Comparison of ENCODE assay signal across 24 mouse cellular contexts in the genomic region with DNA sequence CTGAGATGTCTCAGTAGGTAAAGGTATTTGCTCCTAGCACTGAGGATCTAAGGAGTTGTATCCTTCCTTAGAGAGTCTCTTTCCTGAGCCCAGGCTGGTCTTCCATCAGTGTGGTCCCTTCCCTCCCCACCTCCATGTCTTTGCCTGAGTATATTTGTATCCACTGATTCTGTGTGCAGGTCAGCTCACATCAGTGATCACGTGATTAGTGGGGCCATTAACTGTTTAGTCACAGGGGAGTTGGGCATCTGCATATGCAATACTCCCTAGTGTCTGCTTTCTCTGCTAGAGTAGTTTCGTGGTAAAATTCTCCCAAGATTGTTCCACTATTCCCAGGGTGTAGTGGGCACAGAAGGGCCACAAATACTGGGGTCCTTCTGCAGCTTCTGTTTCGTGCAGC. TPM values are rescaled to one million over a fixed set of nuclear protein-coding genes. Genes with fewer than 3 reads are reported as not detected.
A peak's percentile ranks its signal among the peaks of the same experiment; 100 is the strongest.
DNase-seq lines count a peak whose midpoint lies in the region; ATAC-seq and TF ChIP-seq lines count a peak whose summit lies in the region.
"Had no signal": no experiment of that assay in that cellular context is flagged by ENCODE, and none has a peak within 500 bp of the region (broad histone marks: within the 10 kb centered on the region; RNA-seq: fewer than 3 reads in every experiment).

No protein-coding gene starts in this region.

- TF ChIP-seq CTCF in kidney, adult 2 months (conservative IDR thresholded peaks at IDR 0.05; ENCODE audit: insufficient read depth, insufficient read length, low read depth, low read length) = no peak
- TF ChIP-seq CTCF in CH12.LX (conservative IDR thresholded peaks at IDR 0.05 in 1 of 2, IDR thresholded peaks at IDR 0.05 in 1 of 2; ENCODE audit: low read depth in 2 of 2, low read length in 2 of 2) = no peak

- dilution Hi-C loops in CH12.LX (cut with MboI; ENCODE audit: extremely low pct_ligation_motif_present, extremely low pct_unique_long_range_greater_than_20kb, low sequenced_read_pairs) = no loop called here

- H3K4me1 ChIP-seq in kidney, embryonic 15.5 days = no peaks in the 10 kb centered on the region
- no peaks in the 10 kb centered on the region for H3K4me1 ChIP-seq in kidney, adult 2 months (ENCODE audit: control insufficient read depth, insufficient read depth, low read length)
- no peaks in the 10 kb centered on the region for H3K4me1 ChIP-seq in neural tube, embryonic 11.5 days (ENCODE audit: control insufficient read depth, insufficient read depth, low read length)
- peaks cover 2 to 7% of the 10 kb centered on the region in 2 experiments; a peak in 2 of 4 replicates for H3K4me1 ChIP-seq in CH12.LX (ENCODE audit: control insufficient read depth in 1 of 2, insufficient read depth in 2 of 2)

- no peaks in the 10 kb centered on the region for H3K79me2 ChIP-seq in CH12.LX (replicated peaks; ENCODE audit: control insufficient read depth, extremely low read depth, insufficient read depth, poor library complexity, severe bottlenecking)

- no peak for TF ChIP-seq RAD21 in CH12.LX (IDR thresholded peaks at IDR 0.05; ENCODE audit: low read depth, low read length)

- DNase-seq in kidney, adult 2 months = no peak
- no peak for DNase-seq in neural tube, embryonic 11.5 days (ENCODE audit: low spot score)
- no peak for DNase-seq in neural tube, embryonic 10.5 days (ENCODE audit: extremely low spot score, low spot score)
- DNase-seq in CH12.LX (ENCODE audit: extremely low read depth) = peak; percentile 12
- DNase-seq in heart, adult 9 months (ENCODE audit: low spot score in 2 of 2) = no peak
- DNase-seq: adrenal gland, adult 2 months; adrenal gland, adult 8-10 months; adrenal gland, postnatal 10 days; adrenal gland, postnatal 14 days; adrenal gland, postnatal 25 days; adrenal gland, postnatal 36 days; B cell, adult 2 months; cerebellum, adult 11 months; cerebellum, adult 11-12 months; cerebellum, adult 18-20 months; cerebellum, adult 2 months had no signal

- TF ChIP-seq EP300 in CH12.LX (IDR thresholded peaks at IDR 0.05; ENCODE audit: low read length) = no peak

- in situ Hi-C loops in CH12.LX (cut with MboI; ENCODE audit: low pct_ligation_motif_present, low pct_unique_long_range_greater_than_20kb, low sequenced_read_pairs) = no loop called here

- no peaks in the 10 kb centered on the region for H3K27me3 ChIP-seq in kidney, embryonic 15.5 days
- H3K27me3 ChIP-seq in kidney, adult 2 months (replicated peaks; ENCODE audit: control insufficient read depth, insufficient read depth, low read length) = no peaks in the 10 kb centered on the region
- no peaks in the 10 kb centered on the region for H3K27me3 ChIP-seq in neural tube, embryonic 11.5 days (ENCODE audit: control insufficient read depth, insufficient read depth, low read length)
- H3K27me3 ChIP-seq in CH12.LX (replicated peaks) = no peaks in the 10 kb centered on the region
- H3K27me3 ChIP-seq: Patski had no signal

- no peak overlapping the region for H3K4me3 ChIP-seq in kidney, embryonic 15.5 days (replicated peaks)
- H3K4me3 ChIP-seq in kidney, adult 2 months (ENCODE audit: insufficient read depth, low read depth, low read length) = no peak overlapping the region
- no peak overlapping the region for H3K4me3 ChIP-seq in neural tube, embryonic 11.5 days (ENCODE audit: low read depth, low read length)
- no peak overlapping the region for H3K4me3 ChIP-seq in CH12.LX (replicated peaks in 1 of 3; ENCODE audit: low read depth in 2 of 3, low read length in 2 of 3, poor library complexity in 1 of 3)

- TF ChIP-seq POLR2A in kidney, adult 2 months (IDR thresholded peaks at IDR 0.05; ENCODE audit: low read depth, low read length) = no peak
- TF ChIP-seq POLR2A in CH12.LX (IDR thresholded peaks at IDR 0.05; ENCODE audit: low read depth, low read length) = no peak

- no peak overlapping the region for H3K4me2 ChIP-seq in kidney, embryonic 15.5 days
- no peak overlapping the region for H3K4me2 ChIP-seq in neural tube, embryonic 11.5 days (ENCODE audit: low read depth)
- 0 out of 2 replicates have a peak overlapping the region, but pooled peaks have one; percentile 39 for H3K4me2 ChIP-seq in CH12.LX (ENCODE audit: insufficient read depth, low read depth, poor library complexity, severe bottlenecking)

- no peaks in the 10 kb centered on the region for H3K36me3 ChIP-seq in kidney, embryonic 15.5 days
- H3K36me3 ChIP-seq in kidney, adult 2 months (ENCODE audit: control insufficient read depth, insufficient read depth, low read length) = no peaks in the 10 kb centered on the region
- H3K36me3 ChIP-seq in neural tube, embryonic 11.5 days (ENCODE audit: control insufficient read depth, insufficient read depth, low read length) = no peaks in the 10 kb centered on the region
- no peaks in the 10 kb centered on the region for H3K36me3 ChIP-seq in CH12.LX (replicated peaks in 1 of 2; ENCODE audit: control insufficient read depth in 1 of 2, insufficient read depth in 1 of 2, low read length in 1 of 2)
- H3K36me3 ChIP-seq: G1E had no signal

- no peak overlapping the region for H3K9ac ChIP-seq in kidney, embryonic 15.5 days
- H3K9ac ChIP-seq in neural tube, embryonic 11.5 days (ENCODE audit: low read length) = no peak overlapping the region
- no peak overlapping the region for H3K9ac ChIP-seq in CH12.LX (ENCODE audit: insufficient read depth, low read depth)

- H3K27ac ChIP-seq in kidney, embryonic 15.5 days = no peak overlapping the region
- H3K27ac ChIP-seq in kidney, adult 2 months (ENCODE audit: insufficient read depth, low read depth, low read length) = no peak overlapping the region
- H3K27ac ChIP-seq in neural tube, embryonic 11.5 days (ENCODE audit: low read depth, low read length) = no peak overlapping the region
- H3K27ac ChIP-seq in CH12.LX (ENCODE audit: insufficient read depth, low read depth) = no peak overlapping the region

- 58% methylated on average over 3 of the region's 3 CpGs for WGBS in kidney, embryonic 15.5 days
- 45% methylated on average over 3 of the region's 3 CpGs for WGBS in kidney, adult 2 months
- 63% methylated on average over 3 of the region's 3 CpGs for WGBS in neural tube, embryonic 11.5 days

- no peaks in the 10 kb centered on the region for H3K9me3 ChIP-seq in kidney, embryonic 15.5 days (replicated peaks)
- no peaks in the 10 kb centered on the region for H3K9me3 ChIP-seq in neural tube, embryonic 11.5 days (ENCODE audit: control insufficient read depth, low read length)
- H3K9me3 ChIP-seq in CH12.LX (replicated peaks; ENCODE audit: low read length) = no peaks in the 10 kb centered on the region
- H3K9me3 ChIP-seq: G1E had no signal

- ATAC-seq in kidney, embryonic 15.5 days (replicated peaks; ENCODE audit: low FRiP score) = 0 out of 2 replicates have a peak, but pooled peaks have one; percentile 46
- 0 out of 2 replicates have a peak, but pooled peaks have one; percentile 35 for ATAC-seq in neural tube, embryonic 11.5 days (ENCODE audit: insufficient read depth, low FRiP score, low TSS enrichment)
- ATAC-seq: activated CD4-positive, CD25-positive, alpha-beta regulatory T cell, adult 4 months; CD4-positive, CD25-positive, alpha-beta regulatory T cell, adult 4 months; Patski had no signal

TF ChIP-seq in CH12.LX, 34 proteins besides CTCF, POLR2A, EP300 and RAD21:
- TF ChIP-seq MYC (IDR thresholded peaks at IDR 0.05; ENCODE audit: low read depth, low read length) (no peak), KAT2A (IDR thresholded peaks at IDR 0.05; ENCODE audit: insufficient replicate concordance, low read length) (0 out of 2 replicates have a peak, but pooled peaks have one; percentile 20), MAX (IDR thresholded peaks at IDR 0.05; ENCODE audit: low read length) (0 out of 2 replicates have a peak, but pooled peaks have one; percentile 20), BHLHE40 (IDR thresholded peaks at IDR 0.05; ENCODE audit: low read depth, low read length) (peak; percentile 78), MAFK (IDR thresholded peaks at IDR 0.05; ENCODE audit: insufficient replicate concordance, low read length) (no peak), USF1 (IDR thresholded peaks at IDR 0.05; ENCODE audit: low read depth, low read length) (peak; percentile 76), USF2 (conservative IDR thresholded peaks at IDR 0.05; ENCODE audit: low read depth, low read length) (peak; percentile 65), ZC3H11A (IDR thresholded peaks at IDR 0.05; ENCODE audit: low read depth, low read length) (no peak)

RNA-seq across cellular contexts. Expression of gene Emcn, which starts 28.3 kb away (rescaled TPM):
- polyA plus RNA-seq in kidney, embryonic 15.5 days (2015; fragmentation: Nextera tagmentation; extraction: Ambion mirVana) = 96.8 and 97.2 TPM in 2 replicates
- 101 and 121 TPM in 2 replicates for polyA plus RNA-seq in kidney, adult 2 months (2012; rRNA removed)
- polyA plus RNA-seq in neural tube, embryonic 11.5 days (2014; fragmentation: Nextera tagmentation; extraction: Ambion mirVana) = 29.7 and 32.0 TPM in 2 replicates
- not detected in 2 replicates for total RNA-seq in CH12.LX (2012; rRNA removed)
- total RNA-seq in CH12.LX (2014; rRNA removed) = not detected in 2 replicates
- polyA plus RNA-seq in CH12.LX (2012; ENCODE audit: insufficient read length, low read depth) = not detected in 2 replicates
- total RNA-seq: ES-E14, MEL had no signal
- polyA plus RNA-seq: C2C12; CD4-positive, CD25-positive, alpha-beta regulatory T cell, adult 4 months; G1E; Patski had no signal

Comparison
In these comparisons a context has a peak if more than half of its experiments do, and no peak if none do; other contexts are left out.
1. RNA of gene Emcn, which starts 28.3 kb away (polyA plus RNA-seq): 101 to 121 TPM in kidney, adult 2 months, 96.8 to 97.2 TPM in kidney, embryonic 15.5 days and 29.7 to 32.0 TPM in neural tube, embryonic 11.5 days; not detected in CH12.LX; every median in the first group is over 10 times any median in the second.